Mouse (Mus musculus): ENCODE measurements at regions not wholly inside any gene's neighbourhood (a gene's known extent, or its start where the extent isn't known, plus 50 kb on each side); places are given as distances from the start of the nearest gene placed in this dataset.

GRCm38 (mm10) chr16:30878821-30879220 is 202.4 kb downstream of the Xxylt1 start:
- Histone ChIP-seq H3K9ac (no peak overlapping the region), H3K36me3 (no peaks in the 10 kb centered on the region), H3K9me3 (replicated peaks) (no peaks in the 10 kb centered on the region), H3K27ac (no peak overlapping the region), H3K27me3 (no peaks in the 10 kb centered on the region), H3K4me1 (peaks cover 10% of the 10 kb centered on the region), H3K4me2 (replicated peaks) (no peak overlapping the region), H3K4me3 (no peak overlapping the region)
- 79% methylated on average over 1 of the region's 1 CpGs for WGBS
- ATAC-seq (ENCODE audit: low FRiP score), result no peak

GRCm38 (mm10) chr16:30879878-30880277 is 201.4 kb downstream of the Xxylt1 start:
- ATAC-seq (ENCODE audit: low FRiP score), result no peak
- H3K27ac ChIP-seq, result no peak overlapping the region
- no peak overlapping the region for H3K9ac ChIP-seq
- 79% methylated on average over 1 of the region's 1 CpGs for WGBS
- no peaks in the 10 kb centered on the region for H3K36me3 ChIP-seq
- H3K4me1 ChIP-seq, result peaks cover 11% of the 10 kb centered on the region; the same call in 1 of the 2 replicates
- no peaks in the 10 kb centered on the region for H3K9me3 ChIP-seq (replicated peaks)
- H3K4me2 ChIP-seq (replicated peaks), result no peak overlapping the region
- no peak overlapping the region for H3K4me3 ChIP-seq
- H3K27me3 ChIP-seq, result no peaks in the 10 kb centered on the region

GRCm38 (mm10) chr16:30880682-30881081 is 200.6 kb downstream of the Xxylt1 start:
- no peak overlapping the region for H3K9ac ChIP-seq
- no peak overlapping the region for H3K4me3 ChIP-seq
- ATAC-seq (ENCODE audit: low FRiP score), result no peak
- no peak overlapping the region for H3K4me2 ChIP-seq (replicated peaks)
- 96% methylated on average over 3 of the region's 3 CpGs for WGBS
- no peaks in the 10 kb centered on the region for H3K27me3 ChIP-seq
- peaks cover 6% of the 10 kb centered on the region; the same call in 1 of the 2 replicates for H3K4me1 ChIP-seq
- no peaks in the 10 kb centered on the region for H3K9me3 ChIP-seq (replicated peaks)
- H3K36me3 ChIP-seq, result no peaks in the 10 kb centered on the region
- no peak overlapping the region for H3K27ac ChIP-seq

- no peak for ATAC-seq (ENCODE audit: low FRiP score)
- Histone ChIP-seq H3K4me1 (peaks cover 6% of the 10 kb centered on the region; the same call in 1 of the 2 replicates), H3K36me3 (no peaks in the 10 kb centered on the region), H3K9ac (no peak overlapping the region), H3K4me2 (replicated peaks) (no peak overlapping the region), H3K9me3 (replicated peaks) (no peaks in the 10 kb centered on the region), H3K27me3 (no peaks in the 10 kb centered on the region), H3K27ac (no peak overlapping the region), H3K4me3 (no peak overlapping the region)
- 64% methylated on average over 5 of the region's 5 CpGs for WGBS
Observed at GRCm38 (mm10) chr16:30881186-30881585, 200.0 kb downstream of the Xxylt1 start.

GRCm38 (mm10) chr16:30883490-30884188 is 197.6 kb downstream of the Xxylt1 start:
- H3K27me3 ChIP-seq, result no peaks in the 10 kb centered on the region
- ATAC-seq (ENCODE audit: low FRiP score), result no peak
- H3K9me3 ChIP-seq (replicated peaks), result no peaks in the 10 kb centered on the region
- no peak overlapping the region for H3K9ac ChIP-seq
- 75% methylated on average over 13 of the region's 13 CpGs for WGBS
- H3K36me3 ChIP-seq, result no peaks in the 10 kb centered on the region
- no peak overlapping the region for H3K4me3 ChIP-seq
- H3K27ac ChIP-seq, result no peak overlapping the region
- no peak overlapping the region for H3K4me2 ChIP-seq (replicated peaks)
- H3K4me1 ChIP-seq, result peaks cover 14% of the 10 kb centered on the region

GRCm38 (mm10) chr16:30884189-30884551 is 197.1 kb downstream of the Xxylt1 start:
- peaks cover 14% of the 10 kb centered on the region for H3K4me1 ChIP-seq
- ATAC-seq (ENCODE audit: low FRiP score), result no peak
- no peaks in the 10 kb centered on the region for H3K9me3 ChIP-seq (replicated peaks)
- H3K4me3 ChIP-seq, result no peak overlapping the region
- H3K27ac ChIP-seq, result no peak overlapping the region
- H3K36me3 ChIP-seq, result no peaks in the 10 kb centered on the region
- H3K9ac ChIP-seq, result no peak overlapping the region
- no peaks in the 10 kb centered on the region for H3K27me3 ChIP-seq
- H3K4me2 ChIP-seq (replicated peaks), result no peak overlapping the region
- 68% methylated on average over 6 of the region's 6 CpGs for WGBS

- Histone ChIP-seq H3K4me1 (peaks cover 14% of the 10 kb centered on the region), H3K27ac (peak overlapping the region; percentile 45; the same call in 1 of the 2 replicates), H3K9me3 (replicated peaks) (no peaks in the 10 kb centered on the region), H3K4me3 (no peak overlapping the region), H3K27me3 (no peaks in the 10 kb centered on the region), H3K36me3 (no peaks in the 10 kb centered on the region), H3K9ac (no peak overlapping the region), H3K4me2 (replicated peaks) (no peak overlapping the region)
- WGBS, result 30% methylated on average over 1 of the region's 1 CpGs
- peak; percentile 60 for ATAC-seq (ENCODE audit: low FRiP score)
Observed at GRCm38 (mm10) chr16:30886982-30887381, 194.2 kb downstream of the Xxylt1 start.

GRCm38 (mm10) chr16:30887536-30887935 is 193.7 kb downstream of the Xxylt1 start:
- Histone ChIP-seq H3K4me2 (replicated peaks) (no peak overlapping the region), H3K27me3 (no peaks in the 10 kb centered on the region), H3K9ac (no peak overlapping the region), H3K9me3 (replicated peaks) (no peaks in the 10 kb centered on the region), H3K36me3 (no peaks in the 10 kb centered on the region), H3K4me3 (no peak overlapping the region), H3K27ac (no peak overlapping the region), H3K4me1 (peaks cover 14% of the 10 kb centered on the region)
- no peak for ATAC-seq (ENCODE audit: low FRiP score)
- WGBS, result 85% methylated on average over 1 of the region's 1 CpGs

- WGBS, result 85% methylated on average over 3 of the region's 3 CpGs
- ATAC-seq (ENCODE audit: low FRiP score), result no peak
Observed at GRCm38 (mm10) chr16:30888556-30889323, 192.5 kb downstream of the Xxylt1 start.

GRCm38 (mm10) chr16:30892606-30893005 is 188.6 kb downstream of the Xxylt1 start:
- H3K36me3 ChIP-seq, result no peaks in the 10 kb centered on the region
- no peak overlapping the region for H3K4me2 ChIP-seq (replicated peaks)
- H3K9ac ChIP-seq, result no peak overlapping the region
- WGBS, result 89% methylated on average over 6 of the region's 6 CpGs
- no peak overlapping the region for H3K27ac ChIP-seq
- no peak overlapping the region for H3K4me3 ChIP-seq
- H3K9me3 ChIP-seq (replicated peaks), result no peaks in the 10 kb centered on the region
- ATAC-seq (ENCODE audit: low FRiP score), result no peak
- no peaks in the 10 kb centered on the region for H3K4me1 ChIP-seq
- H3K27me3 ChIP-seq, result no peaks in the 10 kb centered on the region

More at GRCm38 (mm10) chr16:30888556-30889323, 192.5 kb downstream of the Xxylt1 start:
- H3K4me2 ChIP-seq (replicated peaks), result no peak overlapping the region
- no peak overlapping the region for H3K4me3 ChIP-seq
- H3K36me3 ChIP-seq, result no peaks in the 10 kb centered on the region
- H3K9me3 ChIP-seq (replicated peaks), result no peaks in the 10 kb centered on the region
- no peak overlapping the region for H3K9ac ChIP-seq
- H3K27ac ChIP-seq, result no peak overlapping the region
- peaks cover 14% of the 10 kb centered on the region for H3K4me1 ChIP-seq
- no peaks in the 10 kb centered on the region for H3K27me3 ChIP-seq

GRCm38 (mm10) chr16:30894086-30894485 is 187.1 kb downstream of the Xxylt1 start:
- Histone ChIP-seq H3K27me3 (no peaks in the 10 kb centered on the region), H3K36me3 (no peaks in the 10 kb centered on the region), H3K4me2 (replicated peaks) (no peak overlapping the region), H3K9me3 (replicated peaks) (peaks cover 5% of the 10 kb centered on the region; the same call in 1 of the 2 replicates), H3K9ac (no peak overlapping the region), H3K4me1 (no peaks in the 10 kb centered on the region), H3K27ac (no peak overlapping the region), H3K4me3 (no peak overlapping the region)
- no peak for ATAC-seq (ENCODE audit: low FRiP score)

- WGBS, result 79% methylated on average over 4 of the region's 4 CpGs
- H3K9ac ChIP-seq, result no peak overlapping the region
- no peaks in the 10 kb centered on the region for H3K36me3 ChIP-seq
- H3K9me3 ChIP-seq (replicated peaks), result peaks cover 7% of the 10 kb centered on the region; the same call in 1 of the 2 replicates
- no peaks in the 10 kb centered on the region for H3K4me1 ChIP-seq
- no peak for ATAC-seq (ENCODE audit: low FRiP score)
- H3K27ac ChIP-seq, result no peak overlapping the region
- no peak overlapping the region for H3K4me2 ChIP-seq (replicated peaks)
- no peaks in the 10 kb centered on the region for H3K27me3 ChIP-seq
- H3K4me3 ChIP-seq, result no peak overlapping the region
Observed at GRCm38 (mm10) chr16:30895021-30895420, 186.2 kb downstream of the Xxylt1 start.

Data from hindbrain, embryonic 12.5 days (tissue).